Mouse (Mus musculus) megakaryocyte, embryonic 14.5 days (primary cell): ENCODE results near the gene 1700030K09Rik. TPM values are rescaled to one million over a fixed set of nuclear protein-coding genes. Genes with fewer than 3 reads are reported as not detected.

Source experiments
- H3K27me3 ChIP-seq: replicated peaks from 2 replicates; pipeline ENCODE3; 2012; ENCODE audit warnings: inconsistent platforms
- H3K36me3 ChIP-seq: replicated peaks from 2 replicates; pipeline ENCODE3; 2012; ENCODE audit warnings: low read length, inconsistent platforms, mixed read lengths
- H3K4me1 ChIP-seq: 2 replicates; pipeline ENCODE4 v1.6.1; 2012; ENCODE audit warnings: inconsistent platforms
- H3K4me3 ChIP-seq: replicated peaks from 2 replicates; pipeline ENCODE3; 2012; ENCODE audit warnings: moderate library complexity, mild to moderate bottlenecking, inconsistent platforms
- H3K9me3 ChIP-seq: 2 replicates; pipeline ENCODE4 v1.6.1; 2012; ENCODE audit warnings: inconsistent platforms
- FLI1 ChIP-seq: IDR thresholded peaks from 2 replicates; pipeline ENCODE4 v1.6.1; 2012; ENCODE audit warnings: low read length, inconsistent platforms, mixed read lengths
- GATA1 ChIP-seq: IDR thresholded peaks from 3 replicates; pipeline ENCODE4 v1.6.1; 2012; ENCODE audit warnings: mixed read lengths, low read length, inconsistent platforms, borderline replicate concordance
- polyA plus RNA-seq: library from polyadenylated mRNA; stranded (reverse); fragments of >175 nt; gene quantifications from 2 replicates; pipeline ENCODE4 v1.2.3, GENCODE M21; 2012; ENCODE audit warnings: low replicate concordance; ENCODE audit not compliant: insufficient read depth

Gene 1700030K09Rik
- polyA plus RNA-seq, 1 experiment: 1.3 TPM

GRCm38 (mm10) chr8:72421362-72422335 is 22.0 kb upstream of the 1700030K09Rik start, which contains the start of gene Eps15l1:
Gene Eps15l1 (minus strand): TSS chr8:72421460.
- Histone ChIP-seq H3K36me3 (peaks cover 20% of the 10 kb centered on the region), H3K4me3 (peak within 1 kb of the TSS; percentile 96), H3K9me3 (no peaks in the 10 kb centered on the region), H3K27me3 (no peaks in the 10 kb centered on the region), H3K4me1 (peaks cover 66% of the 10 kb centered on the region)
- TF ChIP-seq FLI1 (no peak), GATA1 (no peak)

DNA sequence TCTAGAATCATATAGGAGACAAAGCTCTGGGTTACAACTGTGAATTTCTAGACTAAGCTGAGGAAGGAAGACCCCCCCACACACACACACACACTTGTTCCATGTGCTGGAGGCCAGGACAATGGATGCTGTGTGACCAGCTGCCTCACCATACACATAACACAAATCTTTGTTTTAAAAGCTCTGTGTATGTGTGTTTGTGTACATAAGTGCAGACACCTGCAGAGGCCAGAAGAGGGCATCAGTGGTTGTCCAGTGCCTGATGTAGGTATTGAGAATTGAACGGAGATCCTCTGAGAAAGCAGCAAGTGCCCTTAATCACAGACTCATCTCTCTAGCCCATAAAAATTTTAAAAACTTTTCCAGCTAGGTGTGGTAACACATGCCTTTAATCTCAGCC is 20.8 kb upstream of the 1700030K09Rik start:
- peaks cover 57% of the 10 kb centered on the region for H3K4me1 ChIP-seq
- H3K36me3 ChIP-seq: peaks cover 11% of the 10 kb centered on the region
- no peak overlapping the region for H3K4me3 ChIP-seq
- no peaks in the 10 kb centered on the region for H3K9me3 ChIP-seq
- H3K27me3 ChIP-seq: no peaks in the 10 kb centered on the region
- TF ChIP-seq FLI1 (no peak), GATA1 (no peak)

GRCm38 (mm10) chr8:72429676-72430075 is 14.0 kb upstream of the 1700030K09Rik start:
- Histone ChIP-seq H3K4me1 (peaks cover 13% of the 10 kb centered on the region), H3K27me3 (no peaks in the 10 kb centered on the region), H3K36me3 (no peaks in the 10 kb centered on the region), H3K4me3 (no peak overlapping the region), H3K9me3 (no peaks in the 10 kb centered on the region)
- TF ChIP-seq FLI1: no peak

GRCm38 (mm10) chr8:72434952-72435351 is 8.7 kb upstream of the 1700030K09Rik start:
- peaks cover 27% of the 10 kb centered on the region for H3K4me1 ChIP-seq
- H3K4me3 ChIP-seq: no peak overlapping the region
- no peaks in the 10 kb centered on the region for H3K27me3 ChIP-seq
- TF ChIP-seq FLI1 (no peak), GATA1 (no peak)
- H3K36me3 ChIP-seq: no peaks in the 10 kb centered on the region
- no peaks in the 10 kb centered on the region for H3K9me3 ChIP-seq

DNA sequence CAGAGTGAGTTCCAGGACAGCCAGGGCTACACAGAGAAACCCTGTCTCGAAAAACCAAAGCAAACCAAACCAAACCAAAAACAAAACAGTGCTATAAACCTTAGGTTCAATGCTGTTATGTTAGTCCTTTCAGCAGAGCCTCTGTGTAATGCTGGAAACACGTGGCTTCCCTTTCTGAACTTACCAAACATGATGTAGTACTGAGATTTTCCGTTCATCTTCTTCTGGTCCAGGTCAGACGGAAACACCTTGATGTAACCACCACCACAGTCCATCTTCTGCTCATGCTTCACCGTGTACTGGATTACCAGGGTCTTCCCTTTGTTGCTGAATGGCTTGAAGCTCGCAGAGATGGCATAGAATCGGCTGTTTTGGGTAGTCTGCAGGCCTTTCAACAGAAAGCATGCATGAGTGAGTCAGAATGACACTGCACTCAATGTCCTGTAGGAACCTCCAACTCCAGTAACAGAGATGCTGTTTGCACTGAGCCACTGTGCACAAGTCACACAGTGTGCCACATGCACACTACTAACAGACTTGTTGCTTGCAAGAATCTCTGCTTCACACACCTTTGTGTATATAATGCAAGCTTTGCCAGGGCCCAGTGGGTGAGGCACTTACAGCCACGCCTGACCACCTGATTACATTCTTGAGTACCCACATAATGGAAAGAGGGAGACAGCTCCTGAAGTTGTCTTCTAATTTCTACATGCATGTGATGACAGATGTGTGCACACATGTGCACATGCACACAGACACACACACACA is 5.2 kb upstream of the 1700030K09Rik start:
- H3K36me3 ChIP-seq: no peaks in the 10 kb centered on the region
- H3K4me3 ChIP-seq: peak overlapping the region; percentile 35
- TF ChIP-seq FLI1: no peak
- TF ChIP-seq GATA1: no peak
- H3K4me1 ChIP-seq: peaks cover 33% of the 10 kb centered on the region
- no peaks in the 10 kb centered on the region for H3K27me3 ChIP-seq
- no peaks in the 10 kb centered on the region for H3K9me3 ChIP-seq

- H3K36me3 ChIP-seq: peaks cover 23% of the 10 kb centered on the region
- TF ChIP-seq GATA1 (no peak), FLI1 (no peak)
- no peaks in the 10 kb centered on the region for H3K9me3 ChIP-seq
- H3K4me1 ChIP-seq: peaks cover 45% of the 10 kb centered on the region
- peak overlapping the region; percentile 93 for H3K4me3 ChIP-seq
- no peaks in the 10 kb centered on the region for H3K27me3 ChIP-seq
Measured at GRCm38 (mm10) chr8:72443994-72444350, 292 bp downstream of the 1700030K09Rik start.

- TF ChIP-seq FLI1 (no peak), GATA1 (no peak)
- Histone ChIP-seq H3K9me3 (no peaks in the 10 kb centered on the region), H3K27me3 (no peaks in the 10 kb centered on the region), H3K4me3 (peak overlapping the region; percentile 77), H3K4me1 (peaks cover 45% of the 10 kb centered on the region), H3K36me3 (peaks cover 34% of the 10 kb centered on the region)
Measured at GRCm38 (mm10) chr8:72445071-72445470, 1.4 kb downstream of the 1700030K09Rik start.

DNA sequence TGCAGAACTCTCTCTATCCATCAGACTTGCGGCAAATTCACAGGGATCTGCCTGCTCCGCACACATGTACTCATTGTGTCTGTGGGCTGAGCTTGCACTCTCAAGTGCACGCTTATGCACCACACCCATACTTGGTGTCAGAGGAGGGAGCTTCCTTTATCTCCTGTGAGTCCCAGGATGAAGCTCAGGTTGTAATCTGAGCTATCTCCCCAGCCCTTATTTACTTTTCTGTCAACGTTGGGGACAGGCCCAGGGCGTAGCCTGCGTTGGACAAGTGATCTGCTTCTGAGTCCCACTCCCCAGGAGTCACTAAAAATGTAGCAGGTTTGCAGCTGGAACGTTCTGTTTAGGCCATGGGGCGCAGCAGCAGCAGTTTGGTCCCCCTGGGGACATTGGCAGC is 7.8 kb downstream of the 1700030K09Rik start:
- no peak for TF ChIP-seq GATA1
- H3K9me3 ChIP-seq: peaks cover 4% of the 10 kb centered on the region
- no peaks in the 10 kb centered on the region for H3K27me3 ChIP-seq
- H3K4me1 ChIP-seq: peaks cover 16% of the 10 kb centered on the region
- H3K4me3 ChIP-seq: no peak overlapping the region
- peaks cover 87% of the 10 kb centered on the region for H3K36me3 ChIP-seq

- TF ChIP-seq FLI1 (no peak), GATA1 (no peak)
- Histone ChIP-seq H3K27me3 (no peaks in the 10 kb centered on the region), H3K9me3 (peaks cover 4% of the 10 kb centered on the region), H3K4me3 (no peak overlapping the region), H3K36me3 (peaks cover 90% of the 10 kb centered on the region), H3K4me1 (peaks cover 6% of the 10 kb centered on the region; the same call in 1 of the 2 replicates)
Measured at GRCm38 (mm10) chr8:72453904-72454303, 10.2 kb downstream of the 1700030K09Rik start.

GRCm38 (mm10) chr8:72455317-72455716 is 11.6 kb downstream of the 1700030K09Rik start:
- H3K36me3 ChIP-seq: peaks cover 89% of the 10 kb centered on the region
- no peak overlapping the region for H3K4me3 ChIP-seq
- H3K27me3 ChIP-seq: no peaks in the 10 kb centered on the region
- peaks cover 6% of the 10 kb centered on the region; the same call in 1 of the 2 replicates for H3K4me1 ChIP-seq
- peaks cover 4% of the 10 kb centered on the region for H3K9me3 ChIP-seq
- TF ChIP-seq FLI1: no peak
- TF ChIP-seq GATA1: no peak
